Mouse (Mus musculus) WW6 (cell line): ENCODE results near the gene Car15.

Source experiments
- DNase-seq: peaks from one replicate; pipeline ENCODE4 v3.0.0-alpha.2; 2013; ENCODE audit warnings: low read depth, low spot score

Car15 gene

GRCm38 (mm10) chr16:17838051-17838450 is at the start of gene Car15:
Car15 (minus strand) TSS chr16:17838364.
- no peak for DNase-seq

- DNase-seq = no peak
Measured at GRCm38 (mm10) chr16:17884116-17884515, 46.0 kb upstream of the Car15 start.

GRCm38 (mm10) chr16:17882196-17882595 is 44.0 kb upstream of the Car15 start:
- no peak for DNase-seq

- no peak for DNase-seq
Measured at GRCm38 (mm10) chr16:17879571-17879970, 41.4 kb upstream of the Car15 start.

- no peak for DNase-seq
Measured at GRCm38 (mm10) chr16:17876096-17876495, 37.9 kb upstream of the Car15 start.

- no peak for DNase-seq
Measured at GRCm38 (mm10) chr16:17875174-17875573, 37.0 kb upstream of the Car15 start.

GRCm38 (mm10) chr16:17872995-17873394 is 34.8 kb upstream of the Car15 start:
- no peak for DNase-seq

GRCm38 (mm10) chr16:17871248-17871647 is 33.1 kb upstream of the Car15 start:
- no peak for DNase-seq

- peak; percentile 26 for DNase-seq
Measured at GRCm38 (mm10) chr16:17865770-17866169, 27.6 kb upstream of the Car15 start.

GRCm38 (mm10) chr16:17865293-17865692 is 27.1 kb upstream of the Car15 start:
- no peak for DNase-seq

GRCm38 (mm10) chr16:17858592-17858991 is 20.4 kb upstream of the Car15 start:
- DNase-seq = no peak

GRCm38 (mm10) chr16:17857157-17857556 is 19.0 kb upstream of the Car15 start:
- no peak for DNase-seq

GRCm38 (mm10) chr16:17853263-17853662 is 15.1 kb upstream of the Car15 start:
- DNase-seq = no peak

GRCm38 (mm10) chr16:17851860-17852259 is 13.7 kb upstream of the Car15 start:
- DNase-seq = no peak

- no peak for DNase-seq
Measured at GRCm38 (mm10) chr16:17851331-17851730, 13.2 kb upstream of the Car15 start.

- DNase-seq = no peak
Measured at GRCm38 (mm10) chr16:17849486-17849885, 11.3 kb upstream of the Car15 start.

- no peak for DNase-seq
Measured at GRCm38 (mm10) chr16:17848928-17849327, 10.8 kb upstream of the Car15 start.

- DNase-seq = no peak
Measured at GRCm38 (mm10) chr16:17848431-17848830, 10.3 kb upstream of the Car15 start.

- no peak for DNase-seq
Measured at GRCm38 (mm10) chr16:17843701-17844365, 5.7 kb upstream of the Car15 start.

GRCm38 (mm10) chr16:17842437-17842836 is 4.3 kb upstream of the Car15 start:
- DNase-seq = no peak

- no peak for DNase-seq
Measured at GRCm38 (mm10) chr16:17839976-17840375, 1.8 kb upstream of the Car15 start.

GRCm38 (mm10) chr16:17835481-17835880 is 2.7 kb downstream of the Car15 start:
- no peak for DNase-seq

GRCm38 (mm10) chr16:17834543-17834942 is 3.6 kb downstream of the Car15 start:
- no peak for DNase-seq
